Mouse (Mus musculus): ENCODE results near the gene Brca1.

DNA sequence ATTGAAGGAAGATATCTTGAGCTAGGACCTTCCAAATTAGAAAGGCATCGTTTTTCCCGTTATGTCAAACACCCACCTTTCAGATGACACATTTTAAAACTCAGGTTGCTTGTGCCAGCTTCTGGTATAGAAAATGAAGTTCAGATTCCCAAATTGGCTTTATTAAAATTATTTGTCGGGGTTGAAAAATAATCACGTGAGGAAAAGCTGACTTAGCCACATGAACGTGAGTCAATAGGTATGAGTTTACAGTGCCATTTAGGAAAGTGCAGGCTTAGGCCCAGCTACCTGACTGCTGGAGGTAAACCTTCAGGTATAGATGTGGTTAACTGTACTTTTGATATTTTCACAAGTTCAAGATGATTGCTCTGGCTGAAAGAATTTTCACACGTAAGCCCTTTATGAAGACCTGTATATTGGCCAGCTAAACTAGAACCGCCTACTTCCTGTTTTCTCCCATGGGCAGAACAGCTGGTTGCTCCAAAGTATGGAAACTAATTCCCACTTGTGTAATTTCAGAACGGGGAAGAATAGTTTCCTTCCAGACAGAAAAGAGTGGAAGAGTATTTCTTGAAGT is 1.7 kb upstream of the Brca1 start:
- TF ChIP-seq POLR2A (IDR thresholded peaks at IDR 0.05; ENCODE audit: borderline replicate concordance, low read depth, low read length) (no peak), CTCF (IDR thresholded peaks at IDR 0.05; ENCODE audit: low read depth, low read length) (no peak)
